Mouse (Mus musculus) limb, embryonic 14.5 days (tissue): Measurements from ENCODE around the gene Frat1. TPM values are rescaled to one million over a fixed set of nuclear protein-coding genes. Genes with fewer than 3 reads are reported as not detected.

Experiments used
- ATAC-seq: fragments of 200-750 bp; cut with Nextera tagmentation; 2 replicates; pipeline ENCODE4 v1.8.0; 2017; ENCODE audit warnings: low read depth, moderate number of reproducible peaks, moderate TSS enrichment; ENCODE audit not compliant: low FRiP score
- DNase-seq: peaks from one replicate; pipeline ENCODE4 v3.0.0-alpha.2; 2015; ENCODE audit warnings: low spot score
- H3K27ac ChIP-seq: fragments of 300-500 bp; sonication (generic); replicated peaks from 2 replicates; pipeline ENCODE4 v1.5.1; 2014; ENCODE audit warnings: low read depth, mild to moderate bottlenecking, low read length, moderate library complexity, mixed read lengths
- H3K27me3 ChIP-seq: fragments of 300-500 bp; sonication (generic); 2 replicates; pipeline ENCODE4 v1.6.1; 2014; ENCODE audit warnings: low read length, mixed read lengths; ENCODE audit not compliant: control insufficient read depth, insufficient read depth
- H3K36me3 ChIP-seq: fragments of 300-500 bp; sonication (generic); 2 replicates; pipeline ENCODE4 v1.6.1; 2014; ENCODE audit warnings: mild to moderate bottlenecking, low read length, moderate library complexity, mixed read lengths; ENCODE audit not compliant: control insufficient read depth, insufficient read depth
- H3K4me1 ChIP-seq: fragments of 300-500 bp; sonication (generic); 2 replicates; pipeline ENCODE4 v1.6.1; 2014; ENCODE audit warnings: antibody characterized with exemption, low read length, mixed read lengths; ENCODE audit not compliant: control insufficient read depth, insufficient read depth
- H3K4me2 ChIP-seq: fragments of 300-500 bp; sonication (generic); replicated peaks from 2 replicates; pipeline ENCODE4 v1.6.1; 2014; ENCODE audit warnings: low read depth, mild to moderate bottlenecking, low read length, moderate library complexity; ENCODE audit not compliant: severe bottlenecking
- H3K4me3 ChIP-seq: fragments of 300-500 bp; sonication (generic); replicated peaks from 2 replicates; pipeline ENCODE4 v1.5.1; 2014; ENCODE audit warnings: low read length
- H3K9ac ChIP-seq: fragments of 300-500 bp; sonication (generic); 2 replicates; pipeline ENCODE4 v1.6.1; 2014; ENCODE audit warnings: mild to moderate bottlenecking, low read depth, low read length, moderate library complexity; ENCODE audit not compliant: severe bottlenecking
- H3K9me3 ChIP-seq: fragments of 300-500 bp; sonication (generic); 2 replicates; pipeline ENCODE4 v1.6.1; 2016; ENCODE audit warnings: low read length; ENCODE audit not compliant: control insufficient read depth
- POLR2A ChIP-seq: fragments of 200-500 bp; IDR thresholded peaks from 2 replicates; pipeline ENCODE4 v1.8.0; 2012; ENCODE audit warnings: inconsistent platforms, mild to moderate bottlenecking, moderate library complexity, borderline replicate concordance; ENCODE audit not compliant: insufficient read depth, insufficient read length; ENCODE audit errors: extremely low read depth
- WGBS: fragments of 180-500 bp; shearing (Covaris S2); extraction: QIAGEN DNeasy Blood & Tissue Kit; methylation state at CpG from one replicate; pipeline ENCODE4 v1.1.7; 2014; 5-methylcytosine and 5-hydroxymethylcytosine counted together
- polyA plus RNA-seq, 2 experiments: library from polyadenylated mRNA; depleted of rRNA in 1 of 2; stranded (reverse) in 1 of 2; unstranded in 1 of 2; fragments of >200 nt; fragmentation: Nextera tagmentation in 1 of 2; extraction: Ambion mirVana in 1 of 2; gene quantifications; 2 replicates each; pipeline versions ENCODE4 v1.2.1 to v1.2.3; 2012 to 2014

Frat1 gene
- 1.5 and 1.9 TPM in 2 replicates for polyA plus RNA-seq (2012; rRNA removed)
- 4.6 and 4.9 TPM in 2 replicates for polyA plus RNA-seq (2014; fragmentation: Nextera tagmentation; extraction: Ambion mirVana)

DNA sequence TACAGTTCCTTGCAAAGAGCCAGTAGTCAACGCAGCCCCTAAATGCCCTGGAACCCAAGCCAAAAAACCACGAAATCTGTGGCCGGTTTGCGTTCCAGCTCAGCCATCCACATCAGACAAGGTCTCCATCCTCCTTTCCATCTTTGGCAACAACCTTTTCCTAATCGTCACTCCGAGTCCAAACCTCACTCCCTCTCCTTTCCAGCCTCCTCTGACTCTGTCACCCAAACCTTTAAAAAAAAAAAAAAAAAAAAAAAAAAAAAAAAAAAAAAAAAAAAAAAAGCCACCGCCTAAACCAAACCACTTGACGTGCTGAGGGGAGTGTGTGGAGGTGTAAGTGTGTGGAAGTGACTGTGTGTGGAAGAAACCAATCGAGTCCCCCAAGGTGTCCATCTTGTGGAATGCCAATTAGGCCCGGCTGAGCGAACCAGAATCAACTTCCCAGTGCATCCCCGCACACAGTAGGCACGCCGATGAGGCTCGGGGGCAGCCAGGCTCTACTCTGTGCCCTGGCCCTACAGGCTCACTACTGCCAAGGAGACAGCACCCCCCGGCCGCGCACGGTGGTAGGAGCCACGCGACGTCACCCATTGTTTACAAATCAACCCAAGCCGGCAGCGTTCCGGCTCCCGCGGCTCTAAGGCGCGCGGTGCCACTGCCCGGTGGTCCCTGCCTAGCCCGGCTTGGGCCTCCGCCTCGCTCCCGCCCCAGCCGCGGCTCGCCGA is at the start of gene Frat1:
Gene Frat1 (plus strand): TSS at position 590 of the 725 bp plus-strand sequence.
- no peak for TF ChIP-seq POLR2A
- ATAC-seq (peak; percentile 91), DNase-seq (peak; percentile 85)
- Histone ChIP-seq H3K9ac (peak within 1 kb of the TSS; percentile 74), H3K4me2 (peak within 1 kb of the TSS; percentile 98), H3K36me3 (no peaks in the 10 kb centered on the region), H3K4me3 (peak within 1 kb of the TSS; percentile 67), H3K27ac (peak within 1 kb of the TSS; percentile 86), H3K9me3 (no peaks in the 10 kb centered on the region), H3K27me3 (peaks cover 25% of the 10 kb centered on the region), H3K4me1 (peaks cover 17% of the 10 kb centered on the region)
- under 1% methylated on average over 29 of the region's 39 CpGs for WGBS

DNA sequence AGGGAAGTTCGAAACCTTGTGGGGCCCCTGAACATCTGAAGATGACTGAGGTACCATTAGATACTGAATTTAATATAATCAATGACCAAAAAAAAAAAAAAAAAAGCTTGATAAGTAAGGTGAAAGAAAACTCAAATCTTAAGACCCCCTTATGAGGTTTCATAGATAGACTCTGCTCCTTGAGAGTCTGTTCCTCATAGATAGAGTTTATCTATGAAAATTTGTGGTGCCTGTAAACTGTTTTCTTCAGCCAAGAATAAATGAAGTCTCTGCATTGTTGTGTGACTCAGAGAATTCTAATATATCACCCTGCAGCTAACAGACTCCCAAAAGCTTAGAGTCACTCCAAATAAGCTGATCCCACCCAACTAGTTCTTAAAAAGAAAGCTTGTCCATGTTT is 42.9 kb upstream of the Frat1 start:
- H3K9me3 ChIP-seq: no peaks in the 10 kb centered on the region
- H3K27ac ChIP-seq: no peak overlapping the region
- no peaks in the 10 kb centered on the region for H3K27me3 ChIP-seq
- peaks cover 48% of the 10 kb centered on the region for H3K36me3 ChIP-seq
- no peak overlapping the region for H3K4me2 ChIP-seq
- H3K9ac ChIP-seq: no peak overlapping the region
- TF ChIP-seq POLR2A: no peak
- H3K4me3 ChIP-seq: no peak overlapping the region
- ATAC-seq (no peak), DNase-seq (no peak)
- no peaks in the 10 kb centered on the region for H3K4me1 ChIP-seq
- WGBS: 91% methylated on average over 1 of the region's 1 CpGs

DNA sequence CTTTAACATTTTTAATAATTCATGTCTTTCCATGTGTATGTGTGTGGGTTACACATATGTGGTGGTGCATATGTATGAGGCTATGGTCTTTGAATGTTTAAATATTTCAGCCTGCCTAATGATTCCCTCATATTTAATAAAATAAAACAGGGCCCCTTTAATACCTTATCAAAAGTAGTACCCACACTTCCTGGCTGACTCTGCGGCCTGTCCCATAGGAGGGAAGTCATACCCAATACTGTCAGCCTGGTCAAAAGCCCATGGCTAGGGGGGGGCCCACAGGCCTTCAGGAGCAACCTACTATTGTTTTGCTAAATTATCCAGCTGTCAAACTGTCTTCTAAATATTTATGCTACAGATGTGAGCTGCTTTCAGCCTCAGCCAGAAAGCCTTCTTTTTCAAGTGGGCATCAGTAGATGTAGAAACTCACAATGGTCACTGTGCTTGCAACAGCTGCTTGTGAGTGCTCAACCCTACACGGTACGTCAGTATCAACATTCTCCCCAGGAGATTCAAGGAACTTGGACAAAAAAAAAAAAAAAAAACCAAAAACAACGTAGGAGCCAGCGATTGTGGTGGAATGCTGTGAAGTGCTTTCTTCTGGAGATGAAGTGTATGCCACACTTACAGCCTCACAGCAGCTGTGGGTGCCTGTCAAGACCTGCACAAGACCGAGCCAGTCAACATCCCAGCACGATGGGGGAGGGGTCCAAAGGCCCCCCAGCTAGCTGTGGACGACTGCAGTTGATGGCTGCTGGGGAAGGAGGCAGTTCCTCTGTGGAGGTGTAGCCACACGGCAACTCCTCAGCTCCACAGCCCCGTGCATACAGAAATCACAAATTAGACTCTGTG is 40.4 kb upstream of the Frat1 start:
- H3K9me3 ChIP-seq: no peaks in the 10 kb centered on the region
- TF ChIP-seq POLR2A: no peak
- peak; percentile 40 for DNase-seq
- ATAC-seq: peak; percentile 77; the same call in 1 of the 2 replicates
- H3K4me1 ChIP-seq: no peaks in the 10 kb centered on the region
- no peak overlapping the region; the same call in 1 of the 2 replicates for H3K27ac ChIP-seq
- H3K36me3 ChIP-seq: peaks cover 39% of the 10 kb centered on the region
- WGBS: 48% methylated on average over 10 of the region's 10 CpGs
- no peak overlapping the region for H3K4me2 ChIP-seq
- H3K9ac ChIP-seq: no peak overlapping the region
- no peak overlapping the region for H3K4me3 ChIP-seq
- H3K27me3 ChIP-seq: no peaks in the 10 kb centered on the region

DNA sequence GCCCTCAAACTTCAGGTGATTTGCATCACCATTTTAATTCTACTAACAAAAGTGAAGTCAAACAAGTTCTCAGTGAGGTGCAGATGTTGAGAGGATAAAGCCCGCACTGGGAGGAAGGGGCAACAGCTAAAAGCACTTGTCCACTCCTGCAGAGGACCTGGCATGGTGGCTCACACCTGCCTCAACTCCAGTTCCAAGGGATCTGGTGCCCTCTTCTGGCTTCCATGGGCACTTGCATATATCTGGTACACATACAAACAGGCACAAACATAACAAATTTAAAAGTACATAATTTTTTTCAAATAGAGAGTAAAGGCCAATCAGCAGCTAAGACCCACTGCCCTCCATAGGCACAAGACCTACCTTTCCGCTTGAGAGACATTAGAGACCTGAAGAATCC is 38.4 kb upstream of the Frat1 start:
- H3K9ac ChIP-seq: no peak overlapping the region
- no peaks in the 10 kb centered on the region for H3K9me3 ChIP-seq
- ATAC-seq (no peak), DNase-seq (no peak)
- H3K4me3 ChIP-seq: no peak overlapping the region
- 98% methylated on average over 2 of the region's 2 CpGs for WGBS
- no peak for TF ChIP-seq POLR2A
- no peaks in the 10 kb centered on the region for H3K27me3 ChIP-seq
- H3K36me3 ChIP-seq: peaks cover 25% of the 10 kb centered on the region
- no peak overlapping the region for H3K4me2 ChIP-seq
- no peak overlapping the region for H3K27ac ChIP-seq
- H3K4me1 ChIP-seq: no peaks in the 10 kb centered on the region

DNA sequence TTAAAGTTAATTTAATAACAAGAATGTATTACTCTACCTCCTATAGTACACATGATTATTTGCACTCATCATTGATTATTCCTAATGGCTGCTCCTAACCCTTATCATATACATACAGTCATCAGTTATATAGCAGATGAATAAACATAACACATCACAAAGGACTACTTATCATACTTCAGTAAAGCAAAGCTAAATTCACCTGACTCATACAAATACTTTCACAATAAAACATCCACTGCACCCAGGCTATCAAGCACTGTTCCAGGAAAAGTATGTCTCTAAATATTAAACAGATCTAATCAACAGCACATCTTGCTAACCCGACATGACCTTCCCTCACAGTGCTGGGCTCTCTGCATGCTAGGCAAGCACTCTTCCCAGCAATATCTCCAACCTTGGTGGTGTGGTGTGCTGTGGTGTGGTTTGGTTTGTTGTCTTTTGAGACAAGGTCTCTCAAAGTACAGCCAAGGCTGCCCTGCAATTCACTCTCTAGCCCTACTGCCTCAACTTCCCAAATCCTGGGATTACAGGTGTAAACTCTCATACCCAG is 36.8 kb upstream of the Frat1 start:
- 76% methylated on average over 1 of the region's 1 CpGs for WGBS
- H3K4me3 ChIP-seq: no peak overlapping the region
- no peaks in the 10 kb centered on the region for H3K9me3 ChIP-seq
- H3K36me3 ChIP-seq: peaks cover 14% of the 10 kb centered on the region
- no peak overlapping the region for H3K27ac ChIP-seq
- no peaks in the 10 kb centered on the region for H3K4me1 ChIP-seq
- H3K27me3 ChIP-seq: no peaks in the 10 kb centered on the region
- no peak for TF ChIP-seq POLR2A
- H3K9ac ChIP-seq: no peak overlapping the region
- ATAC-seq (no peak), DNase-seq (no peak)
- no peak overlapping the region for H3K4me2 ChIP-seq
